Mouse (Mus musculus) v-Abl transformed pro-B cells (cell line): Measurements from ENCODE around the gene Fam13c.

Experiments used
- in situ Hi-C, 2 experiments: fragments of 400-800 bp; cut with MboI; formaldehyde crosslinking; loops; one replicate each; pipeline ENCODE4 v1.15.1; 2025; ENCODE audit not compliant: unreplicated experiment in 2 of 2

Fam13c gene

GRCm38 (mm10) chr10:70458574-70459263 is 18.4 kb downstream of the Fam13c start:
- in situ Hi-C loops, result no loop called here

GRCm38 (mm10) chr10:70465638-70466037 is 25.4 kb downstream of the Fam13c start:
- in situ Hi-C loops, result no loop called here

DNA sequence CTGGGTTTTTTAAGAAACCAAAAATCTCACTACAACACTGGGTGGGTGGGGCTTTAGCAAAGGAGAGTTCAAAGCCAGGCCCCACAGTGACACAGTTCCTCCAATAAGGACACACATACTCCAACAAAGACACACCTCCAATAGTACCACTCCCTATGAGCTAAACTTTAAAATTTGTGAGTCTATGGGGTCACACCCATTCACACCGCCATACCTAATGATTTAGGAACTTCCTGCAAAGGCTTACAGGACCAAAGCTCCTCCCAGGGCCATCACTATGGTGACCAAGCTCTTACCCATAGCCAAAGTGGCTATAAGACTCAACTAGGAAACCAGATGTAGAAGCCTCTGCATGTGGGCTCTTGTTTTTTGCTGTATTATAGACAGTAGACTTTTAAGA is 30.6 kb downstream of the Fam13c start:
- in situ Hi-C loops, result no loop called here

- in situ Hi-C loops, result no loop called here
Observed at GRCm38 (mm10) chr10:70477741-70478145, 37.5 kb downstream of the Fam13c start.

- in situ Hi-C loops, result no loop called here
Observed at GRCm38 (mm10) chr10:70483736-70484135, 43.5 kb downstream of the Fam13c start.

- in situ Hi-C loops, result no loop called here
Observed at GRCm38 (mm10) chr10:70484568-70485286, 44.4 kb downstream of the Fam13c start.

- in situ Hi-C loops, result no loop called here
Observed at GRCm38 (mm10) chr10:70485287-70485612, 45.0 kb downstream of the Fam13c start.

DNA sequence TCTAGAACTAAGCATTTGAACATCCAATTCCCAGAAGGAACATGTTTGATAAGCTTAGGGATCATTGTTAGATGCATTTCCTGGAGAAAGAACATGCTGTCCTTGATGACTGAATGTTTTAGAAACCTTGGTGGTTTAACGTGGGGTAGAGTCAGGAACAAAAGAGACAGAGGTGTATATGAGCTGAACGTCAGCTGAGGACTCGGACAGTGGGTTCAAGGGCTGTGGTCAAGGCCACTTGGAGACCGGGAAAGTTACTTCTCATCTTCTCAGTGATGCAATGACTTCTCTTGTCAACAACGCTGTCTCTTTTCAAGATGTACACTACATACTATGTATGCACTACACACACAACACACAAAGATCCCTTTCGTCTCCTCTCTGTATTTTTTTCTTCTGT is 46.4 kb downstream of the Fam13c start:
- in situ Hi-C loops, result no loop called here

DNA sequence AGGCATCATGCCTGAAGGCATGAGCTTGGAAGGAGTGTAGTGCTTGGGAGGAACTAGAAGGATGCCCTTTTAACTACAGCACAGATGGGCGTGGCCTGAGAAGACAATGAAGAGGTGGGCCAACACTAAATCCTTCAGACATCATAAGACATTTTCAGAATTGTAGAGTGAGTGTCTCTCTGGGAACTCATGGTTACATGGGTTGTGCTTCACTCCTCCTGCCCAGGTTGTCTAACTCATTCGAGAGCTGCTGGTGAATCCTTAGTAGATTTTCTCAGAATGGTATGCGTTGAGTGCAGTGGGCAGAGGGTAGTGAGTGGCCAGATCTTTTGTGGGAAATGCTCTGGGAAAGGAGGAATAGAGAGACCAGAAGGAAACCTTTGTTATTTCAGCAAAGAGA is 53.6 kb downstream of the Fam13c start:
- in situ Hi-C loops, result no loop called here

DNA sequence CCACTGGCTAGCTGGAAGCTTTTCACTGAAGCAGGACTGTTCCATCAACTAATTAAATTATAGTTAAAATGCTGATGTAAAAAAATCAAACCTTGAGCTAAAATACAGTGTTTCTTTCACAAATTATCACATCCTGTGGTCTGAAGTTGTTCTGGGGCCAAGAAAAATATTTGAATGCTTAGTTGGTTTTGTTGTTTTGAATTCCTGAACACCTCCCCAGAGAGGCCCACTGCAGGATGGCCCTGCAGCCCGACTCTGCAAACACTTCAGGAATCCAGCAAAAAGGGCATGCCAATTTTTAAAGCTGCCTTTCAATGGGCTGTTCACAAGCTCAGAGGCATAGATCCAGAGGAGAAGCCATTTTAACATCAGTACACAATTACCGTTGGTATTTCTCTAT is 54.2 kb downstream of the Fam13c start:
- in situ Hi-C loops, result no loop called here

- in situ Hi-C loops, result no loop called here
Observed at GRCm38 (mm10) chr10:70495106-70496104, 55.1 kb downstream of the Fam13c start.

- in situ Hi-C loops, result no loop called here
Observed at GRCm38 (mm10) chr10:70496938-70497337, 56.7 kb downstream of the Fam13c start.

GRCm38 (mm10) chr10:70498328-70498727 is 58.0 kb downstream of the Fam13c start:
- in situ Hi-C loops, result no loop called here

GRCm38 (mm10) chr10:70499246-70499645 is 59.0 kb downstream of the Fam13c start:
- in situ Hi-C loops, result no loop called here

- in situ Hi-C loops, result no loop called here
Observed at GRCm38 (mm10) chr10:70504871-70505270, 64.6 kb downstream of the Fam13c start.

GRCm38 (mm10) chr10:70505395-70505794 is 65.1 kb downstream of the Fam13c start:
- in situ Hi-C loops, result no loop called here

DNA sequence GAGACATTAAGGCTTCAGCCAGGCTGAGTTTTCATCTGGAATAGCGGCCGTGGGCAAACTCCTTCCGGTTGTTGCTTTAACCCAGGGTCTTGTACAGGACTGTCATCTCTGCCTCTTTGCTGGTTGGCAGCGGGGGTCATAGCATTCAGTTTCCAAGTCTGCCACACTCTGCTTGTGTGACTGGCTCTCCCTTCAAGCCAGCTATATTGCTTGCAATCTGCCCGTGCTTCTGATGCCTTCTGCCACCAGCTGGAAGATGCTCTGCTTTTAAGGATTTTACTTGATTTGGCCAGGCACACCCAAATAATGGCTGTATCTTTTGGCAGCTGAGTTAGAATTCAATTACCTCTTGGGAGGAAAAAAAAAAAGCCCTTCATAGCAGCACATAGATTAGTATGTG is 65.6 kb downstream of the Fam13c start:
- in situ Hi-C loops, result no loop called here

- in situ Hi-C loops, result no loop called here
Observed at GRCm38 (mm10) chr10:70506499-70507168, 66.4 kb downstream of the Fam13c start.

DNA sequence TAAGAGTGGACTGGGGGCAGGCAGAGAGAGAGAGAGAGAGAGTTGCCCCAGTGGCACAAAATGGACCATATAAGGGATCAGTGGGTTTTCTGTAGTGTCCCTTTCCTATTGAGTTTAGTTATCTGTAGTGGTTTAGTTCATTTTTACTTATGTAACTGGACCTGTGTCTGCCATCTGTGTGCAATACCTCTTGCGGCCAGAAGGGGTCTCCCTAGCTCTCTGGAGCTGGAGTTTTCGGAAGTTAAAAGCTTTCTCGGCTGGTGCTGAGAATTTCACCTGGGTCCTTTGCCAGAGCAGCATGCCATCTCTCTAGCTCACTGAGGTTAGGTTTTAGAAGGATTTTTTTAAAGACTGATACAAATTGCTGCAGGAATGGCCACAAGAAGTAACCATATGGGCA is 67.6 kb downstream of the Fam13c start:
- in situ Hi-C loops, result no loop called here

DNA sequence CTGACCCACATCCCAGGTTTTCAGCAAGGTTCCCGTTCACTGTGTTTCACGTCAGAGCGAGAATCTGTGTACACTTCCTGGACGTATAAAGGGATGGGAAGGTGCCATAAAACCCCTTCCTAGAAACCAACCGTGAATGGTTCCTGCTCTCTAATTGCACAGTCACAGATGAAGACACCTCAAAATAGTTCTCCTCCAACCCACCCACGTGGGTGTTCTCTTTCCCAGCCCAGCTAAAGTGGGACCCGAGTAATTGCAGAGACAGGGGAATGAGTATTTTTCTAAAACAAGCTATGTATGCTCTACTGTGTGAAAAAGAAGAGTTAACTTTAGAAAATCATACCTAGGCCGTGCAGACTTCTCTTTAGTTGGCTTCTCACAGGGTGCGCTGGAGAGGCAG is 74.6 kb downstream of the Fam13c start:
- in situ Hi-C loops, result no loop called here

DNA sequence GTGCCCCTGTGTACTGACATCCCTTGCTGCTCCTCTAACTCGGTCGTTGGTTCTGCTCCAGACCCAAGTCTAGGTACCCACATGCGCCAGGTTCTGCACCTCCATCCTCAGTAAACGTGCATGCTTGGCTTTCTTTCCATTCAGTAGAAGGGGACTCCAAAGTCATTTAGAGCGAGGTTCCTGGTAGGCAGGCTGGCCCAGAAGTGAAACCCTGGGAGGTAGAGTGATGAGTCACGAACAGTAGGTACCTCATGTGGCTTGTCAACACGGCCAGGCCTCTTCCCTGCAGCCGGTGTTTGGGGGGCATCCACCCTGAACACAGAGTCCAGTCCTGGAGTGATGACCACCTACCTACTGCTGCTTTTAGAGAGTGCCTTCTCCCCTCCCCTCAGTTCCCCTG is 76.4 kb downstream of the Fam13c start:
- in situ Hi-C loops, result no loop called here
